8 mouse cellular contexts compared by ENCODE assay signal in genomic region chr5:45278005-45278432, GRCm38 (mm10).
DNase-seq lines count a peak whose midpoint lies in the region; ATAC-seq lines count a peak whose summit lies in the region.

No protein-coding gene starts in this region.

- H3K4me2 ChIP-seq in heart, embryonic 14.5 days (ENCODE audit: low read length) = peak overlapping the region; percentile 71
- H3K4me2 ChIP-seq in intestine, embryonic 15.5 days (replicated peaks) = peak overlapping the region; percentile 60

- H3K27ac ChIP-seq in heart, embryonic 14.5 days (replicated peaks in 1 of 2; ENCODE audit: control insufficient read depth in 1 of 2, insufficient read depth in 1 of 2, low read depth in 2 of 2, low read length in 2 of 2) = no peak overlapping the region
- H3K27ac ChIP-seq in intestine, embryonic 15.5 days = no peak overlapping the region

- no peaks in the 10 kb centered on the region for H3K36me3 ChIP-seq in heart, embryonic 14.5 days (ENCODE audit: control insufficient read depth, insufficient read depth, low read length)
- no peaks in the 10 kb centered on the region for H3K36me3 ChIP-seq in intestine, embryonic 15.5 days

- DNase-seq in heart, adult 18-20 months = no peak
- DNase-seq in embryo, embryonic 11 days = peak; percentile 53
- DNase-seq in lung, postnatal 14 days = peak; percentile 2
- DNase-seq in ovary, postnatal 14 days (ENCODE audit: low spot score) = no peak
- no peak for DNase-seq in gastrocnemius, adult 18-20 months (ENCODE audit: low spot score)

- no peaks in the 10 kb centered on the region for H3K9me3 ChIP-seq in heart, embryonic 14.5 days (ENCODE audit: control insufficient read depth, low read length)
- H3K9me3 ChIP-seq in intestine, embryonic 15.5 days = no peaks in the 10 kb centered on the region

- 1% methylated on average over 10 of the region's 10 CpGs for WGBS in heart, embryonic 14.5 days
- under 1% methylated on average over 10 of the region's 10 CpGs for WGBS in intestine, embryonic 15.5 days

- no peaks in the 10 kb centered on the region; a peak in 1 of 4 replicates for H3K4me1 ChIP-seq in heart, embryonic 14.5 days (ENCODE audit: control insufficient read depth in 2 of 2, insufficient read depth in 2 of 2, low read length in 2 of 2)
- peaks cover 5% of the 10 kb centered on the region; the same call in 1 of the 2 replicates for H3K4me1 ChIP-seq in intestine, embryonic 15.5 days (replicated peaks)

- ATAC-seq in heart, embryonic 14.5 days (ENCODE audit: insufficient number of reproducible peaks, insufficient read depth, low FRiP score, low read depth) = no peak
- peak; percentile 96 for ATAC-seq in intestine, embryonic 15.5 days
- no peak for ATAC-seq in monocyte, adult 5-6 weeks (replicated peaks; ENCODE audit: insufficient number of reproducible peaks, low FRiP score, low TSS enrichment, poor library complexity, severe bottlenecking)

- 0 out of 2 replicates have a peak, but pooled peaks cover 4% of the 10 kb centered on the region for H3K27me3 ChIP-seq in heart, embryonic 14.5 days (ENCODE audit: control insufficient read depth, insufficient read depth, low read length)
- H3K27me3 ChIP-seq in intestine, embryonic 15.5 days (replicated peaks) = no peaks in the 10 kb centered on the region

- H3K9ac ChIP-seq in heart, embryonic 14.5 days (ENCODE audit: low read length) = peak overlapping the region; percentile 52; the same call in 1 of the 2 replicates
- H3K9ac ChIP-seq in intestine, embryonic 15.5 days = peak overlapping the region; percentile 5; the same call in 1 of the 2 replicates

- H3K4me3 ChIP-seq in heart, embryonic 14.5 days (ENCODE audit: control insufficient read depth in 1 of 2, insufficient read depth in 1 of 2, low read depth in 1 of 2, low read length in 2 of 2) = peak overlapping the region; percentile 21 to 25
- H3K4me3 ChIP-seq in intestine, embryonic 15.5 days (replicated peaks) = peak overlapping the region; percentile 21

Comparison
In these comparisons a context has a peak if more than half of its experiments do, and no peak if none do; other contexts are left out.
1. DNase-seq: peak in embryo, embryonic 11 days (single experiment) and lung, postnatal 14 days (single experiment); none in heart, adult 18-20 months (0 of 2), ovary, postnatal 14 days (single experiment) and gastrocnemius, adult 18-20 months (single experiment).